Mouse (Mus musculus) hindbrain, embryonic 11.5 days (tissue): Measurements from ENCODE around the gene Ticam1. TPM values are rescaled to one million over a fixed set of nuclear protein-coding genes. Genes with fewer than 3 reads are reported as not detected.
"Not testable (repeated sequence)": the region's sequence is repeated elsewhere in the genome, so short reads cannot be mapped to it uniquely, and the experiment has no call there.

ENCODE experiments used
- ATAC-seq: fragments of 200-750 bp; cut with Nextera tagmentation; 2 replicates; pipeline ENCODE4 v1.8.0; 2017; ENCODE audit warnings: mild to moderate bottlenecking, moderate TSS enrichment, moderate library complexity; ENCODE audit not compliant: low FRiP score
- DNase-seq: peaks from one replicate; pipeline ENCODE4 v3.0.0-alpha.2; 2015; ENCODE audit warnings: low spot score
- H3K27ac ChIP-seq: fragments of 300-500 bp; sonication (generic); 2 replicates; pipeline ENCODE4 v1.5.1; 2014; ENCODE audit warnings: mild to moderate bottlenecking, low read depth, low read length
- H3K27me3 ChIP-seq: fragments of 300-500 bp; sonication (generic); 2 replicates; pipeline ENCODE4 v1.6.1; 2014; ENCODE audit warnings: mild to moderate bottlenecking, low read length, moderate library complexity, mixed read lengths; ENCODE audit not compliant: control insufficient read depth, insufficient read depth
- H3K36me3 ChIP-seq: fragments of 300-500 bp; sonication (generic); 2 replicates; pipeline ENCODE4 v1.6.1; 2014; ENCODE audit warnings: mild to moderate bottlenecking, low read length, moderate library complexity, mixed read lengths; ENCODE audit not compliant: control insufficient read depth, insufficient read depth
- H3K4me1 ChIP-seq: fragments of 300-500 bp; sonication (generic); replicated peaks from 2 replicates; pipeline ENCODE4 v1.6.1; 2014; ENCODE audit warnings: low read length, mixed read lengths; ENCODE audit not compliant: control insufficient read depth, insufficient read depth
- H3K4me2 ChIP-seq: fragments of 300-500 bp; sonication (generic); replicated peaks from 2 replicates; pipeline ENCODE4 v1.6.1; 2014; ENCODE audit warnings: mild to moderate bottlenecking, low read depth, low read length
- H3K4me3 ChIP-seq: fragments of 300-500 bp; sonication (generic); 2 replicates; pipeline ENCODE4 v1.5.1; 2014; ENCODE audit warnings: low read depth, low read length
- H3K9ac ChIP-seq: fragments of 300-500 bp; sonication (generic); 2 replicates; pipeline ENCODE4 v1.6.1; 2014; ENCODE audit warnings: low read depth, low read length
- H3K9me3 ChIP-seq: fragments of 300-500 bp; sonication (generic); 2 replicates; pipeline ENCODE4 v1.6.1; 2016; ENCODE audit warnings: low read length; ENCODE audit not compliant: control insufficient read depth
- WGBS: fragments of 180-500 bp; shearing (Covaris S2); extraction: QIAGEN DNeasy Blood & Tissue Kit; methylation state at CpG from one replicate; pipeline ENCODE4 v1.1.7; 2014; 5-methylcytosine and 5-hydroxymethylcytosine counted together
- polyA plus RNA-seq: library from polyadenylated mRNA; unstranded; fragments of >200 nt; fragmentation: Nextera tagmentation; extraction: Ambion mirVana; gene quantifications from 2 replicates; pipeline ENCODE4 v1.2.1, GENCODE M21; 2014

Gene Ticam1
- polyA plus RNA-seq, 1 experiment from 2014 or later = 2.7 TPM

DNA sequence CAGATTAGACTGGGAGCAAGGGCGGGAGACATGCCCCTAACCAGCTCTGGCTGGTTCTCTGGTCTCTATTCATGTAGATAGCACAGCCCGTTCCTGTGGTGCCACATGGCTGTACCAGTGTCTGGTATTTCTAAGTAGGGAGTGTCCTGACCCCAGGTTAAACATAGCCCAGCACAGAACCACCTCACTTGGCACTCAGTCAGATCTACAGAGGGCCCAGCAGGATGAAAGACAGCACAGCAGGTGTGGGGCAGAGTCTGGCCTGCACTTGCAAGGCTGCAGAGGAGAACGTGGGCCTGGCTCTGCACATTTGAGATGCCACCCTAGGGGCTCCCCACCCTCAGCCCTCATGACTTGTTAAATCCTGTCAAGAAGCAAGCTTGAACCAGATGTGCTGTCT is 15.4 kb downstream of the Ticam1 start:
- no peak overlapping the region for H3K27ac ChIP-seq
- no peaks in the 10 kb centered on the region for H3K9me3 ChIP-seq
- peaks cover 6% of the 10 kb centered on the region; the same call in 1 of the 2 replicates for H3K36me3 ChIP-seq
- H3K9ac ChIP-seq = no peak overlapping the region
- ATAC-seq (no peak), DNase-seq (no peak)
- H3K4me3 ChIP-seq = no peak overlapping the region
- no peaks in the 10 kb centered on the region for H3K27me3 ChIP-seq
- no peak overlapping the region for H3K4me2 ChIP-seq
- peaks cover 5% of the 10 kb centered on the region; the same call in 1 of the 2 replicates for H3K4me1 ChIP-seq
- 90% methylated on average over 3 of the region's 3 CpGs for WGBS

DNA sequence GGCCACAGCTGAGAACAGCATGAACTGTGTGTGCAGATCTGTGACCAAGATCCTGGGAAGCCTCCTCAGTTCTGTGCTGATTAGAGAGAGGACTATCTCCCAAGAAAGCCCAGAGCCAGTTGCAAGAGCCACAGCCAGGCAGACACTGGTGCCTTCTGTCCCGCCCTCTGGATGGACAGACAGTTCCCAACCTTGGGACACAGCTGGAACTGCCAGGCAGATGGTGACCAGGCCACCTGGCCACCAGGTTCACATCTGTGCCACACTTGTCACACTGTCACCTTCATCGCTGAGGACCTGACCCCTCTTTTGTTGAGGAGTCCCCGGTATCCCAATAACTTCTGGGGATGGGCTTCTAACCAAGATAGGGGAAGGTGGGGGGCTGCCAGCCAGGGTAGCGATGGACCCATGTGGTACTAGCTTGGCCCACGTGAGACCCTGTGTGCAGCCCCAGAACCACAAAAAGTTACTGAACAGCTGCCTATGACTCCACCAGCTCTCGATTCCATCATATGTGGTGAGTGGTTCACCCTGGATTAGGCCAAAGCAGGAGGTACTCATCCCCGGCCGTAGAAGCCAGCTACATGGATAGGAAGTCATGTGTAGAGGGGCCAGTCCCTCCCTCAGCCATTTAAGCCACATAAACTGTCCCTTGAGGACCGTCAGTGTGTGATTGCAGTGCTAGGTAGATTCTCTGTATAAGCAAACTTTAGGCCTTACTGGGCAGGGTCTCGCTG is 17.1 kb downstream of the Ticam1 start:
- no peak overlapping the region for H3K27ac ChIP-seq
- no peak overlapping the region for H3K4me2 ChIP-seq
- H3K4me3 ChIP-seq = no peak overlapping the region
- peaks cover 6% of the 10 kb centered on the region; the same call in 1 of the 2 replicates for H3K36me3 ChIP-seq
- H3K4me1 ChIP-seq = peaks cover 5% of the 10 kb centered on the region; the same call in 1 of the 2 replicates
- DNase-seq (no peak), ATAC-seq (no peak)
- no peaks in the 10 kb centered on the region for H3K27me3 ChIP-seq
- no peak overlapping the region for H3K9ac ChIP-seq
- no peaks in the 10 kb centered on the region for H3K9me3 ChIP-seq
- 91% methylated on average over 10 of the region's 10 CpGs for WGBS

DNA sequence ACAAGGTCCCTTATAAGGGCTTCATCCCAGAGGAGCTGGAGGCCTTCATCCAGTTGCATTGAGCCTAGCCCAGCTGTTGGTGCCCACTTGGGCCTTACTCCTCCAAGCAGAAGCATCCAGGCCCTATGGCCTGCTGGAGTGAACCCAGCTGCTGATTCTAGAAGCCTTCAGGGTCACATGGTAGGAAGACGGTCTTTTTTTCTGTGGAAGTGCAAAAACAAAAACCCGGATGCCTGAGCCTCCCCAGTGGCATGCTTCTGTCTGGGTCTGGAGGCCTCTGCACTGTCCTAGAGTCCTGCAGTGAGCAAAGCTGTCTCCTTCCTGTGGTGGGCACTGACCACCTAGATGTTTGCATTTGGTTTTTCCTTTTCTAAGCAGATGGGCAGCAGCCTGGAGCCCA is 17.8 kb downstream of the Ticam1 start:
- not testable (repeated sequence) for H3K27me3 ChIP-seq, H3K27ac ChIP-seq, H3K36me3 ChIP-seq, H3K4me1 ChIP-seq, H3K9me3 ChIP-seq, H3K4me2 ChIP-seq, H3K4me3 ChIP-seq, ATAC-seq, DNase-seq, H3K9ac ChIP-seq
- WGBS = 72% methylated on average over 2 of the region's 2 CpGs

DNA sequence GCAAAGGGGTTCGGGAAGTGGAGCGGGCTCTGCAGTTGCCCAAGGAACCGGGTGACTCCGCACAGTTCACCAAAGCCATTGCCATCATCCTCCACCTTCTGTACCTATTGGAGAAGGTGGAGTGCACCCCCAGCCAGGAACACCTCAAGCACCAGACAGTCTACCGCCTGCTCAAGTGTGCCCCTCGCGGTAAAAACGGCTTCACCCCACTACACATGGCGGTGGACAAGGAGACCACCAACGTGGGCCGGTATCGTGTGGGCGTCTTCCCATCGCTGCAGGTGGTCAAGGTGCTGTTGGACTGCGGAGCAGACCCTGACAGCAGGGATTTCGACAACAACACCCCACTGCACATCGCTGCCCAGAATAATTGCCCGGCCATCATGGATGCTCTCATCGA is 18.3 kb downstream of the Ticam1 start:
- not testable (repeated sequence) for H3K4me3 ChIP-seq, ATAC-seq, H3K27me3 ChIP-seq, H3K27ac ChIP-seq, DNase-seq, H3K4me1 ChIP-seq, H3K4me2 ChIP-seq, H3K36me3 ChIP-seq, H3K9ac ChIP-seq, H3K9me3 ChIP-seq
- WGBS = 92% methylated on average over 19 of the region's 19 CpGs

DNA sequence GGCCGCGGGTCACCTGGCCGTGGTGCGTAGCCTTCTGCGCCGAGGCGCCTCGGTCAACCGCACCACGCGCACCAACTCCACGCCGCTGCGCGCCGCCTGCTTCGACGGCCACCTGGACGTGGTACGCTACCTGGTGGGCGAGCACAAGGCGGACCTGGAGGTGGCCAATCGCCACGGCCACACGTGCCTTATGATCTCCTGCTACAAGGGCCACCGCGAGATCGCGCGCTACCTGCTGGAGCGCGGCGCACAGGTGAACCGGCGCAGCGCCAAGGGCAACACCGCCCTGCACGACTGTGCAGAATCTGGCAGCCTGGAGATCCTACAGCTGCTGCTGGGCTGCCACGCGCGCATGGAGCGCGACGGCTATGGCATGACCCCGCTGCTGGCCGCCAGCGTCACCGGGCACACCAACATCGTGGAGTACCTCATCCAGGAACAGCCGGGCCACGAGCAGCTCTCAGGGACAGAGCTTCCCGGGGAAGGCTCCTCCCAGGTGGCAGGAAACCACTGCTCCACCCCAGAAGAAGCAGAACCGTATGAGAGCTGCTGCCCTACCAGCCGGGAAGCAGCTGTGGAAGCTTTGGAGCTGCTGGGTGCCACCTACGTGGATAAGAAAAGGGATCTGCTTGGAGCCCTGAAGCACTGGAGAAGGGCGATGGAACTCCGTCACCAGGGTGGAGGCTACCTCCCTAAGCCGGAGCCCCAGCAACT is 19.2 kb downstream of the Ticam1 start:
- Histone ChIP-seq H3K36me3 (peaks cover 6% of the 10 kb centered on the region; the same call in 1 of the 2 replicates), H3K4me1 (peaks cover 5% of the 10 kb centered on the region; the same call in 1 of the 2 replicates), H3K9ac (peak overlapping the region; percentile 49), H3K4me3 (peak overlapping the region; percentile 75), H3K9me3 (no peaks in the 10 kb centered on the region), H3K27ac (no peak overlapping the region), H3K27me3 (no peaks in the 10 kb centered on the region), H3K4me2 (peak overlapping the region; percentile 90)
- ATAC-seq = no peak
- 10% methylated on average over 55 of the region's 58 CpGs for WGBS
- no peak for DNase-seq

DNA sequence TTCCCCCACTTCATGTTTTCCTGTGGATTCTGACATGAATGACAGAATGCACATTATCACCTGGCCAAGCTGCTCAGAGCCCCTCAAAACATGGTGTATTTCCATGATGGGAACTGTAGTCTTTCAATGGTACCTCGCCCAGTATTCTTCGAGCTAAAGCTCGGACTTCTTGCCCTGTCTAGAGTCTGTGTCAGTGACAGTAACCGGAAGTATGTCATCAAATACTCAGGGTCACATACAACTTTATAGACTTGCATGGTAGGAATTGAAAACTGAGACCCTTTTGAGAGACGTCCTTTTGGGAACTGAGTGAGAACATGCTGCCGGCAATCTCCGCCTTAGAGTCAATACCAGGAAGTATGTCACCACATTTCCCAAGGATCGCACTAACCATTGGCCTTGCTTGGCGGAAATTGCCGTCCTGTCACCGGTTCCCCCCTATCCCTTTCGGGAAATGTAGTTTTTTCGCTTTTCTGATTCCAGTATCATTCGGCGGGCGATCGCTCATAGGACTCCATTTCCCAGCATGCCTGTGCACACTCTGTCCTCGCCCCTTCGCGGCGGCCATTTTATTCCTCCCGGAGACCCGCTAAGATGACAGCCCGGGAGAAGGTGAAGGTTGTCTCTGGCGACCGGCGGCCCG is 20.2 kb downstream of the Ticam1 start, which contains the start of gene Fem1a:
Gene Fem1a, plus strand, starts transcription at position 572 of the 643 bp plus-strand sequence.
- Histone ChIP-seq H3K4me1 (peaks cover 6% of the 10 kb centered on the region; the same call in 1 of the 2 replicates), H3K4me2 (peak within 1 kb of the TSS; percentile 90), H3K27ac (peak within 1 kb of the TSS; percentile 54; the same call in 1 of the 2 replicates), H3K36me3 (peaks cover 6% of the 10 kb centered on the region; the same call in 1 of the 2 replicates), H3K27me3 (no peaks in the 10 kb centered on the region), H3K9ac (peak within 1 kb of the TSS; percentile 49), H3K9me3 (no peaks in the 10 kb centered on the region), H3K4me3 (peak within 1 kb of the TSS; percentile 75)
- under 1% methylated on average over 28 of the region's 28 CpGs for WGBS
- ATAC-seq (peak; percentile 90), DNase-seq (peak; percentile 97)

DNA sequence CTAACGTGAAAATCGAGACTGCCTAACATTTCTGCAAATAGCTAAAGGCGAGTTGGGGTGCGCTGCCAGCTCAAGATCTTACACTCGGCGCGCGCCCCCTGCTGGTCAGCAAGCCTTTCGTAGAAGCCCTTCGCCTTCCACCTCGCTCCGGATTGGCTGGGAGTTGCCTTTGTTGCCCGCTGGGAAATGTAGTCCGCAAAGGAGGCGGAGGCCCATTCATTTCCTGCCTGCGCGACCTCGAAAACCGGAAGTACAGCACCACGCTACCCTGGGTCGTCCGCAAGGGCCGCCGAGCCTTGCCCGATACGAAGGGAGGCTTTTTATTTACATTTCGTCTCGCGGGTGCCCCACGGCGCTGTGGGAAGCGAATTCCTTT is 20.7 kb downstream of the Ticam1 start:
- WGBS = under 1% methylated on average over 32 of the region's 32 CpGs
- Histone ChIP-seq H3K4me2 (peak overlapping the region; percentile 64), H3K36me3 (peaks cover 6% of the 10 kb centered on the region; the same call in 1 of the 2 replicates), H3K27me3 (no peaks in the 10 kb centered on the region), H3K4me1 (peaks cover 7% of the 10 kb centered on the region; the same call in 1 of the 2 replicates), H3K4me3 (peak overlapping the region; percentile 75), H3K27ac (peak overlapping the region; percentile 54; the same call in 1 of the 2 replicates), H3K9me3 (no peaks in the 10 kb centered on the region), H3K9ac (peak overlapping the region; percentile 24; the same call in 1 of the 2 replicates)
- ATAC-seq = peak; percentile 93
- peak; percentile 100 for DNase-seq

DNA sequence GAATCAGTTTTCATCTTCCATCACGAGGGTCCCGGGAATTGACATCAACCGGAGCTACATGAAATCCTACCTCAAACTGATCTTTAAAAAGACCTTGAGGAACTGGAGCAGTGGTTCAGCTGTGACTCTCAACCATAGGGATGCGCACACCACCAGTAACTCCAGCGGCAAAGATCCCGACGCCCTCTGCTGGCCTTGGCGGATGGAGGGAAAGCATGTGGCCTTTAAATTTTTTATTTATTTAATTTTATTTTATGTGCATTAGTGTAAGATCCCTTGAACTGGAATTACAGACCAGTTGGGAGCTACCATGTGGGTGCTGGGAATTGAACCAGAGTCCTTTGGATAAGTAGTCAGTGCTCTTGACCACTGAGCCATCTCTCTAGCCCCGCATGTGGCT is 21.2 kb downstream of the Ticam1 start:
- H3K9me3 ChIP-seq = no peaks in the 10 kb centered on the region
- DNase-seq (no peak), ATAC-seq (peak; percentile 2)
- H3K4me2 ChIP-seq = 0 out of 2 replicates have a peak overlapping the region, but pooled peaks have one; percentile 64
- H3K27ac ChIP-seq = no peak overlapping the region
- no peaks in the 10 kb centered on the region for H3K27me3 ChIP-seq
- H3K4me1 ChIP-seq = peaks cover 7% of the 10 kb centered on the region; the same call in 1 of the 2 replicates
- H3K4me3 ChIP-seq = no peak overlapping the region
- no peak overlapping the region for H3K9ac ChIP-seq
- WGBS = 25% methylated on average over 9 of the region's 9 CpGs
- H3K36me3 ChIP-seq = peaks cover 3% of the 10 kb centered on the region; the same call in 1 of the 2 replicates
